Mouse (Mus musculus): ENCODE measurements around the gene Bivm. TPM values are rescaled to one million over a fixed set of nuclear protein-coding genes. Genes with fewer than 3 reads are reported as not detected.

Bivm gene
- polyA plus RNA-seq, 1 experiment from 2014 or later = 32.1 TPM

GRCm38 (mm10) chr1:44142747-44143146 lies 24.0 kb downstream of the Bivm start:
- ATAC-seq (ENCODE audit: low FRiP score) = no peak
- H3K4me3 ChIP-seq = no peak overlapping the region
- H3K4me2 ChIP-seq = no peak overlapping the region
- peaks cover 5% of the 10 kb centered on the region for H3K4me1 ChIP-seq (replicated peaks)
- H3K27ac ChIP-seq = no peak overlapping the region
- 93% methylated on average over 5 of the region's 5 CpGs for WGBS
- no peaks in the 10 kb centered on the region for H3K9me3 ChIP-seq
- peaks cover 60% of the 10 kb centered on the region for H3K36me3 ChIP-seq
- H3K27me3 ChIP-seq = no peaks in the 10 kb centered on the region
- no peak overlapping the region for H3K9ac ChIP-seq

GRCm38 (mm10) chr1:44147563-44148381 lies 29.0 kb downstream of the Bivm start, which contains the start of gene Ercc5:
Gene Ercc5, plus strand, starts transcription at chr1:44147744.
- ATAC-seq (ENCODE audit: low FRiP score) = peak; percentile 98
- peaks cover 15% of the 10 kb centered on the region for H3K36me3 ChIP-seq

GRCm38 (mm10) chr1:44148706-44149105 lies 29.9 kb downstream of the Bivm start:
- Histone ChIP-seq H3K27ac (peak overlapping the region; percentile 99; the same call in 1 of the 2 replicates), H3K9me3 (no peaks in the 10 kb centered on the region)
- ATAC-seq (ENCODE audit: low FRiP score) = no peak

More at GRCm38 (mm10) chr1:44147563-44148381, 29.0 kb downstream of the Bivm start, which contains the start of gene Ercc5:
- Histone ChIP-seq H3K9ac (peak within 1 kb of the TSS; percentile 92), H3K4me1 (replicated peaks) (peaks cover 11% of the 10 kb centered on the region), H3K4me2 (peak within 1 kb of the TSS; percentile 69), H3K9me3 (no peaks in the 10 kb centered on the region), H3K27me3 (no peaks in the 10 kb centered on the region), H3K27ac (peak within 1 kb of the TSS; percentile 99), H3K4me3 (peak within 1 kb of the TSS; percentile 88)
- under 1% methylated on average over 66 of the region's 66 CpGs for WGBS

GRCm38 (mm10) chr1:44155287-44155686 lies 36.5 kb downstream of the Bivm start:
- H3K27me3 ChIP-seq = no peaks in the 10 kb centered on the region
- 95% methylated on average over 4 of the region's 4 CpGs for WGBS
- no peaks in the 10 kb centered on the region for H3K9me3 ChIP-seq
- no peak overlapping the region for H3K9ac ChIP-seq
- no peak for ATAC-seq (ENCODE audit: low FRiP score)
- H3K36me3 ChIP-seq = peaks cover 27% of the 10 kb centered on the region
- no peak overlapping the region for H3K4me3 ChIP-seq
- no peak overlapping the region for H3K27ac ChIP-seq
- no peak overlapping the region for H3K4me2 ChIP-seq
- no peaks in the 10 kb centered on the region for H3K4me1 ChIP-seq (replicated peaks)

More at GRCm38 (mm10) chr1:44148706-44149105, 29.9 kb downstream of the Bivm start:
- Histone ChIP-seq H3K36me3 (peaks cover 6% of the 10 kb centered on the region), H3K4me3 (peak overlapping the region; percentile 88), H3K4me1 (replicated peaks) (peaks cover 11% of the 10 kb centered on the region), H3K9ac (peak overlapping the region; percentile 92), H3K4me2 (peak overlapping the region; percentile 69), H3K27me3 (no peaks in the 10 kb centered on the region)
- 33% methylated on average over 6 of the region's 6 CpGs for WGBS

GRCm38 (mm10) chr1:44158317-44158716 lies 39.6 kb downstream of the Bivm start:
- no peaks in the 10 kb centered on the region for H3K4me1 ChIP-seq (replicated peaks)
- H3K27ac ChIP-seq = no peak overlapping the region
- WGBS = 86% methylated on average over 6 of the region's 6 CpGs
- H3K9ac ChIP-seq = no peak overlapping the region
- no peak for ATAC-seq (ENCODE audit: low FRiP score)
- H3K9me3 ChIP-seq = no peaks in the 10 kb centered on the region
- H3K27me3 ChIP-seq = no peaks in the 10 kb centered on the region
- no peak overlapping the region for H3K4me2 ChIP-seq
- no peak overlapping the region for H3K4me3 ChIP-seq
- H3K36me3 ChIP-seq = peaks cover 52% of the 10 kb centered on the region

- 94% methylated on average over 6 of the region's 6 CpGs for WGBS
- Histone ChIP-seq H3K4me1 (replicated peaks) (no peaks in the 10 kb centered on the region), H3K4me2 (no peak overlapping the region), H3K9me3 (no peaks in the 10 kb centered on the region), H3K27ac (no peak overlapping the region), H3K9ac (no peak overlapping the region), H3K4me3 (no peak overlapping the region), H3K27me3 (no peaks in the 10 kb centered on the region), H3K36me3 (peaks cover 81% of the 10 kb centered on the region)
- no peak for ATAC-seq (ENCODE audit: low FRiP score)
Observed at GRCm38 (mm10) chr1:44161818-44162217, 43.1 kb downstream of the Bivm start.

- Histone ChIP-seq H3K4me3 (no peak overlapping the region), H3K9ac (no peak overlapping the region), H3K9me3 (no peaks in the 10 kb centered on the region), H3K27ac (no peak overlapping the region), H3K36me3 (peaks cover 87% of the 10 kb centered on the region), H3K4me1 (replicated peaks) (no peaks in the 10 kb centered on the region), H3K4me2 (no peak overlapping the region), H3K27me3 (no peaks in the 10 kb centered on the region)
- ATAC-seq (ENCODE audit: low FRiP score) = no peak
- WGBS = 94% methylated on average over 5 of the region's 5 CpGs
Observed at GRCm38 (mm10) chr1:44162389-44162788, 43.6 kb downstream of the Bivm start.

- H3K4me2 ChIP-seq = no peak overlapping the region
- H3K27ac ChIP-seq = no peak overlapping the region
- ATAC-seq (ENCODE audit: low FRiP score) = no peak
- peaks cover 84% of the 10 kb centered on the region for H3K36me3 ChIP-seq
- no peaks in the 10 kb centered on the region for H3K27me3 ChIP-seq
- H3K9me3 ChIP-seq = peaks cover 8% of the 10 kb centered on the region; the same call in 1 of the 2 replicates
- 96% methylated on average over 3 of the region's 3 CpGs for WGBS
- H3K9ac ChIP-seq = no peak overlapping the region
- no peaks in the 10 kb centered on the region for H3K4me1 ChIP-seq (replicated peaks)
- no peak overlapping the region for H3K4me3 ChIP-seq
Observed at GRCm38 (mm10) chr1:44167859-44168383, 49.2 kb downstream of the Bivm start.

- H3K27me3 ChIP-seq = no peaks in the 10 kb centered on the region
- H3K27ac ChIP-seq = no peak overlapping the region
- peaks cover 8% of the 10 kb centered on the region; the same call in 1 of the 2 replicates for H3K9me3 ChIP-seq
- H3K9ac ChIP-seq = no peak overlapping the region
- no peaks in the 10 kb centered on the region for H3K4me1 ChIP-seq (replicated peaks)
- 95% methylated on average over 4 of the region's 4 CpGs for WGBS
- no peak overlapping the region for H3K4me2 ChIP-seq
- H3K4me3 ChIP-seq = no peak overlapping the region
- no peak for ATAC-seq (ENCODE audit: low FRiP score)
- peaks cover 88% of the 10 kb centered on the region for H3K36me3 ChIP-seq
Observed at GRCm38 (mm10) chr1:44172656-44173055, 53.9 kb downstream of the Bivm start.

GRCm38 (mm10) chr1:44173903-44174302 lies 55.1 kb downstream of the Bivm start:
- no peak overlapping the region for H3K9ac ChIP-seq
- peaks cover 85% of the 10 kb centered on the region for H3K36me3 ChIP-seq
- 88% methylated on average over 8 of the region's 8 CpGs for WGBS
- H3K4me1 ChIP-seq (replicated peaks) = no peaks in the 10 kb centered on the region
- no peaks in the 10 kb centered on the region for H3K27me3 ChIP-seq
- peaks cover 8% of the 10 kb centered on the region; the same call in 1 of the 2 replicates for H3K9me3 ChIP-seq
- ATAC-seq (ENCODE audit: low FRiP score) = no peak
- H3K27ac ChIP-seq = no peak overlapping the region
- no peak overlapping the region for H3K4me3 ChIP-seq
- no peak overlapping the region for H3K4me2 ChIP-seq

GRCm38 (mm10) chr1:44178086-44178485 lies 59.3 kb downstream of the Bivm start:
- H3K9me3 ChIP-seq = no peaks in the 10 kb centered on the region
- H3K4me2 ChIP-seq = no peak overlapping the region
- H3K9ac ChIP-seq = no peak overlapping the region
- no peaks in the 10 kb centered on the region for H3K27me3 ChIP-seq
- no peaks in the 10 kb centered on the region for H3K4me1 ChIP-seq (replicated peaks)
- no peak for ATAC-seq (ENCODE audit: low FRiP score)
- no peak overlapping the region for H3K27ac ChIP-seq
- no peak overlapping the region for H3K4me3 ChIP-seq
- 97% methylated on average over 5 of the region's 5 CpGs for WGBS
- H3K36me3 ChIP-seq = peaks cover 76% of the 10 kb centered on the region

GRCm38 (mm10) chr1:44186396-44186795 lies 67.6 kb downstream of the Bivm start:
- H3K36me3 ChIP-seq = peaks cover 11% of the 10 kb centered on the region
- no peak overlapping the region for H3K9ac ChIP-seq
- H3K9me3 ChIP-seq = no peaks in the 10 kb centered on the region
- H3K4me3 ChIP-seq = no peak overlapping the region
- no peak for ATAC-seq (ENCODE audit: low FRiP score)
- no peak overlapping the region for H3K27ac ChIP-seq
- no peaks in the 10 kb centered on the region for H3K4me1 ChIP-seq (replicated peaks)
- H3K27me3 ChIP-seq = no peaks in the 10 kb centered on the region
- H3K4me2 ChIP-seq = no peak overlapping the region
